Mouse (Mus musculus): ENCODE measurements around the gene Fam243. TPM values are rescaled to one million over a fixed set of nuclear protein-coding genes. Genes with fewer than 3 reads are reported as not detected.

Gene Fam243
- polyA plus RNA-seq (2015; fragmentation: Nextera tagmentation; extraction: Ambion mirVana): not detected in 2 replicates

GRCm38 (mm10) chr16:92321341-92321740, at the start of gene Fam243:
Gene Fam243, minus strand, starts transcription at chr16:92321441.
- no peak for ATAC-seq (ENCODE audit: low FRiP score)
- no peak within 1 kb of the TSS for H3K4me2 ChIP-seq
- H3K4me3 ChIP-seq (replicated peaks): no peak within 1 kb of the TSS
- H3K27ac ChIP-seq (replicated peaks): no peak within 1 kb of the TSS
- no peak within 1 kb of the TSS for H3K9ac ChIP-seq (replicated peaks)
- no peaks in the 10 kb centered on the region for H3K27me3 ChIP-seq (replicated peaks)
- 0 out of 2 replicates have a peak, but pooled peaks cover 9% of the 10 kb centered on the region for H3K4me1 ChIP-seq
- 94% methylated on average over 8 of the region's 8 CpGs for WGBS
- no peaks in the 10 kb centered on the region for H3K36me3 ChIP-seq
- no peaks in the 10 kb centered on the region for H3K9me3 ChIP-seq (replicated peaks)

- Histone ChIP-seq H3K27ac (replicated peaks) (no peak overlapping the region), H3K4me2 (no peak overlapping the region), H3K9ac (replicated peaks) (no peak overlapping the region), H3K4me3 (replicated peaks) (no peak overlapping the region), H3K9me3 (replicated peaks) (no peaks in the 10 kb centered on the region), H3K27me3 (replicated peaks) (no peaks in the 10 kb centered on the region), H3K4me1 (peaks cover 11% of the 10 kb centered on the region; the same call in 1 of the 2 replicates), H3K36me3 (no peaks in the 10 kb centered on the region)
- no peak for ATAC-seq (ENCODE audit: low FRiP score)
- WGBS: 61% methylated on average over 2 of the region's 2 CpGs
These were observed 48.0 kb upstream of the Fam243 start for GRCm38 (mm10) chr16:92369260-92369659.

- H3K4me3 ChIP-seq (replicated peaks): no peak overlapping the region
- H3K9ac ChIP-seq (replicated peaks): no peak overlapping the region
- no peak for ATAC-seq (ENCODE audit: low FRiP score)
- H3K4me1 ChIP-seq: no peaks in the 10 kb centered on the region
- H3K27me3 ChIP-seq (replicated peaks): no peaks in the 10 kb centered on the region
- no peaks in the 10 kb centered on the region for H3K9me3 ChIP-seq (replicated peaks)
- no peak overlapping the region for H3K27ac ChIP-seq (replicated peaks)
- WGBS: 70% methylated on average over 7 of the region's 7 CpGs
- no peak overlapping the region for H3K4me2 ChIP-seq
- no peaks in the 10 kb centered on the region for H3K36me3 ChIP-seq
These were observed 44.2 kb upstream of the Fam243 start for GRCm38 (mm10) chr16:92365477-92365876.

GRCm38 (mm10) chr16:92360711-92361110, 39.5 kb upstream of the Fam243 start:
- Histone ChIP-seq H3K4me2 (no peak overlapping the region), H3K27me3 (replicated peaks) (no peaks in the 10 kb centered on the region), H3K27ac (replicated peaks) (no peak overlapping the region), H3K9me3 (replicated peaks) (no peaks in the 10 kb centered on the region), H3K4me3 (replicated peaks) (no peak overlapping the region), H3K4me1 (peaks cover 4% of the 10 kb centered on the region; the same call in 1 of the 2 replicates), H3K9ac (replicated peaks) (no peak overlapping the region), H3K36me3 (no peaks in the 10 kb centered on the region)
- ATAC-seq (ENCODE audit: low FRiP score): no peak
- 80% methylated on average over 7 of the region's 7 CpGs for WGBS

GRCm38 (mm10) chr16:92359229-92359628, 38.0 kb upstream of the Fam243 start, which contains the start of gene Kcne1:
Gene Kcne1, minus strand, starts transcription at chr16:92359468.
- H3K36me3 ChIP-seq: no peaks in the 10 kb centered on the region
- H3K4me2 ChIP-seq: no peak within 1 kb of the TSS
- H3K4me1 ChIP-seq: peaks cover 4% of the 10 kb centered on the region; the same call in 1 of the 2 replicates
- H3K27ac ChIP-seq (replicated peaks): no peak within 1 kb of the TSS
- WGBS: 62% methylated on average over 9 of the region's 9 CpGs
- no peak within 1 kb of the TSS for H3K4me3 ChIP-seq (replicated peaks)
- ATAC-seq (ENCODE audit: low FRiP score): no peak
- no peaks in the 10 kb centered on the region for H3K9me3 ChIP-seq (replicated peaks)
- H3K9ac ChIP-seq (replicated peaks): no peak within 1 kb of the TSS
- no peaks in the 10 kb centered on the region for H3K27me3 ChIP-seq (replicated peaks)

- H3K4me3 ChIP-seq (replicated peaks): no peak overlapping the region
- no peak overlapping the region for H3K9ac ChIP-seq (replicated peaks)
- no peak overlapping the region for H3K4me2 ChIP-seq
- no peaks in the 10 kb centered on the region for H3K27me3 ChIP-seq (replicated peaks)
- no peaks in the 10 kb centered on the region for H3K9me3 ChIP-seq (replicated peaks)
- H3K4me1 ChIP-seq: peaks cover 4% of the 10 kb centered on the region; the same call in 1 of the 2 replicates
- no peak for ATAC-seq (ENCODE audit: low FRiP score)
- no peak overlapping the region for H3K27ac ChIP-seq (replicated peaks)
- no peaks in the 10 kb centered on the region for H3K36me3 ChIP-seq
- 28% methylated on average over 9 of the region's 9 CpGs for WGBS
These were observed 37.5 kb upstream of the Fam243 start for GRCm38 (mm10) chr16:92358734-92359133.

- H3K27me3 ChIP-seq (replicated peaks): no peaks in the 10 kb centered on the region
- WGBS: 37% methylated on average over 10 of the region's 10 CpGs
These were observed 36.3 kb upstream of the Fam243 start for GRCm38 (mm10) chr16:92357566-92357965.

DNA sequence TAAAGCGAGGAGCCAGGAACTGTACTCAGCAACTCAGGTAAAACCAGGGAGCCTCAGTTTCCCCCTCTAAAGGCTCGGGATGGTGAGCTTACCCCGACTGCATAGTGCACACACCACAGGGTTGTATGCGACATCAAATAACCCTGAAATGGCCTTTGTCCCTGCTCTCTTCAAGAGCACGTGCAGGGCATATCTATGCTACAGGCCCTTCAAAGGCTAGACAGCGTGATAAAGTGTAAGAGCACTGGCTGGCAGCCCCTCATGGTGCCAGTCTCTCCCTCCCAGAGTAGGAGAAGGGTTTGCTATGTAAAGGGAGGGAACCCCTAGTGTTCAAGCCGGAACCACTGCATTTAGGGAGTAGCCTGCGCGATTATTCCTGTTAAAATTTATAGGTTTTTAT, 35.8 kb upstream of the Fam243 start:
- Histone ChIP-seq H3K9ac (replicated peaks) (no peak overlapping the region), H3K9me3 (replicated peaks) (no peaks in the 10 kb centered on the region), H3K27ac (replicated peaks) (no peak overlapping the region), H3K27me3 (replicated peaks) (no peaks in the 10 kb centered on the region), H3K4me3 (replicated peaks) (no peak overlapping the region), H3K4me1 (peaks cover 4% of the 10 kb centered on the region; the same call in 1 of the 2 replicates), H3K36me3 (no peaks in the 10 kb centered on the region), H3K4me2 (no peak overlapping the region)
- 53% methylated on average over 9 of the region's 9 CpGs for WGBS
- ATAC-seq (ENCODE audit: low FRiP score): 0 out of 2 replicates have a peak, but pooled peaks have one; percentile 45

More at GRCm38 (mm10) chr16:92357566-92357965, 36.3 kb upstream of the Fam243 start:
- H3K36me3 ChIP-seq: no peaks in the 10 kb centered on the region
- H3K4me2 ChIP-seq: no peak overlapping the region
- no peak overlapping the region for H3K9ac ChIP-seq (replicated peaks)
- no peak overlapping the region for H3K4me3 ChIP-seq (replicated peaks)
- peaks cover 4% of the 10 kb centered on the region; the same call in 1 of the 2 replicates for H3K4me1 ChIP-seq
- ATAC-seq (ENCODE audit: low FRiP score): no peak
- H3K27ac ChIP-seq (replicated peaks): no peak overlapping the region
- H3K9me3 ChIP-seq (replicated peaks): no peaks in the 10 kb centered on the region

DNA sequence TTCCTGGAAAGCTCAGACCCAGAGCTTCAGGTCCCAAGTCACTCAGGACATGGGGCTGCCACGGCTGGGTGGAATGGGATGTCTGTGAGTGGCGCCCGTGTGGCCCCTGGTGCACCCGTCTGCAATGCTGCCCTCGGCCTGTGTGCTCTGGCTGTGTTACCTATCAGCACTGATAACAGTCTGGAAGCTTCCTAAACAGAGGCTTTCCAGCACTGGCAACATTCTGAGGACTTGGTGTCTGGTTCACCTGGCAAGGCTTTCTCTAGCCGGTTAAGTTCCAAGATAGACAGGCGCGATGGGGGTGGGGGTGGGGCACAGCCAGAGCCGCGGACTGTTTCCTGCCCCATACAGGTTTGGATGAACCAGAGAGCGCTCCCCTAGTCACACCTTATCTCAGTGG, 34.7 kb upstream of the Fam243 start:
- 86% methylated on average over 11 of the region's 11 CpGs for WGBS
- no peak overlapping the region for H3K4me3 ChIP-seq (replicated peaks)
- no peak overlapping the region for H3K4me2 ChIP-seq
- no peak for ATAC-seq (ENCODE audit: low FRiP score)
- no peak overlapping the region for H3K9ac ChIP-seq (replicated peaks)
- no peaks in the 10 kb centered on the region for H3K9me3 ChIP-seq (replicated peaks)
- no peaks in the 10 kb centered on the region for H3K27me3 ChIP-seq (replicated peaks)
- no peaks in the 10 kb centered on the region for H3K36me3 ChIP-seq
- peaks cover 4% of the 10 kb centered on the region; the same call in 1 of the 2 replicates for H3K4me1 ChIP-seq
- H3K27ac ChIP-seq (replicated peaks): no peak overlapping the region

- no peak overlapping the region for H3K27ac ChIP-seq (replicated peaks)
- 82% methylated on average over 5 of the region's 5 CpGs for WGBS
These were observed 34.1 kb upstream of the Fam243 start for GRCm38 (mm10) chr16:92355366-92355765.

GRCm38 (mm10) chr16:92353897-92354296, 32.7 kb upstream of the Fam243 start:
- no peak for ATAC-seq (ENCODE audit: low FRiP score)
- no peaks in the 10 kb centered on the region for H3K27me3 ChIP-seq (replicated peaks)
- no peak overlapping the region for H3K9ac ChIP-seq (replicated peaks)
- no peak overlapping the region for H3K27ac ChIP-seq (replicated peaks)
- H3K9me3 ChIP-seq (replicated peaks): no peaks in the 10 kb centered on the region
- peaks cover 4% of the 10 kb centered on the region; the same call in 1 of the 2 replicates for H3K4me1 ChIP-seq
- H3K36me3 ChIP-seq: no peaks in the 10 kb centered on the region
- 72% methylated on average over 2 of the region's 2 CpGs for WGBS
- no peak overlapping the region for H3K4me2 ChIP-seq
- no peak overlapping the region for H3K4me3 ChIP-seq (replicated peaks)

More at GRCm38 (mm10) chr16:92355366-92355765, 34.1 kb upstream of the Fam243 start:
- no peak for ATAC-seq (ENCODE audit: low FRiP score)
- Histone ChIP-seq H3K4me3 (replicated peaks) (no peak overlapping the region), H3K27me3 (replicated peaks) (no peaks in the 10 kb centered on the region), H3K4me1 (peaks cover 4% of the 10 kb centered on the region; the same call in 1 of the 2 replicates), H3K36me3 (no peaks in the 10 kb centered on the region), H3K4me2 (no peak overlapping the region), H3K9ac (replicated peaks) (no peak overlapping the region), H3K9me3 (replicated peaks) (no peaks in the 10 kb centered on the region)

DNA sequence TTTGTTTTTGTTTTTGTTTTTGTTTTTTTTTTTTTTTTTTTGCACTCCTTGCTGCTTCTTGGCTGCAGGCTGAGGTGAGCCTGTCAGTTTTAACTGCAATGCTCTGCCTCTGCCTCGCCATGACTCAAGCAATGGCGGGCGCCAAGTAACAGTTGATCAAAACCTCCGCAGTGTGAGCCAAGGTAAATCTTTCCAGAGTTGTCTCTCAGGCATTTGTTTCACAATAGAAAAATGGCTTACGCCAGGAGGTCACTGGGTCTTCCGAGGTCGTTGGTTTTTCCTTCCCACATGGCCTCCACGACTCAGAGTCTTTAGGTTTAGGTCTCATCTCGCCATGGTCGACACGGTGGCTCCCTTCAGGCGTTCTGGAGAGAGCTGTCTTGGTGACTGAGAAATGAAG, 32.1 kb upstream of the Fam243 start:
- no peak for ATAC-seq (ENCODE audit: low FRiP score)
- H3K27me3 ChIP-seq (replicated peaks): no peaks in the 10 kb centered on the region
- 89% methylated on average over 12 of the region's 12 CpGs for WGBS

More for the DNA sequence above, 32.1 kb upstream of the Fam243 start:
- H3K4me1 ChIP-seq: peaks cover 4% of the 10 kb centered on the region; the same call in 1 of the 2 replicates
- no peaks in the 10 kb centered on the region for H3K36me3 ChIP-seq
- no peak overlapping the region for H3K9ac ChIP-seq (replicated peaks)
- no peak overlapping the region for H3K27ac ChIP-seq (replicated peaks)
- no peak overlapping the region for H3K4me3 ChIP-seq (replicated peaks)
- no peaks in the 10 kb centered on the region for H3K9me3 ChIP-seq (replicated peaks)
- no peak overlapping the region for H3K4me2 ChIP-seq

Data from neural tube, embryonic 15.5 days (tissue).